Mouse (Mus musculus) spleen, adult 2 months (tissue): ENCODE measurements around the gene Spry1.

Experiments
- CTCF ChIP-seq: fragments of 200-500 bp; IDR thresholded peaks from 2 replicates; pipeline ENCODE4 v1.5.1; 2011; ENCODE audit warnings: mild to moderate bottlenecking, inconsistent platforms; ENCODE audit not compliant: insufficient read depth, insufficient read length, insufficient replicate concordance; ENCODE audit errors: extremely low read depth
- POLR2A ChIP-seq: fragments of 200-500 bp; IDR thresholded peaks from 2 replicates; pipeline ENCODE4 v1.6.1; 2011; ENCODE audit warnings: low read depth, low read length, inconsistent platforms

DNA sequence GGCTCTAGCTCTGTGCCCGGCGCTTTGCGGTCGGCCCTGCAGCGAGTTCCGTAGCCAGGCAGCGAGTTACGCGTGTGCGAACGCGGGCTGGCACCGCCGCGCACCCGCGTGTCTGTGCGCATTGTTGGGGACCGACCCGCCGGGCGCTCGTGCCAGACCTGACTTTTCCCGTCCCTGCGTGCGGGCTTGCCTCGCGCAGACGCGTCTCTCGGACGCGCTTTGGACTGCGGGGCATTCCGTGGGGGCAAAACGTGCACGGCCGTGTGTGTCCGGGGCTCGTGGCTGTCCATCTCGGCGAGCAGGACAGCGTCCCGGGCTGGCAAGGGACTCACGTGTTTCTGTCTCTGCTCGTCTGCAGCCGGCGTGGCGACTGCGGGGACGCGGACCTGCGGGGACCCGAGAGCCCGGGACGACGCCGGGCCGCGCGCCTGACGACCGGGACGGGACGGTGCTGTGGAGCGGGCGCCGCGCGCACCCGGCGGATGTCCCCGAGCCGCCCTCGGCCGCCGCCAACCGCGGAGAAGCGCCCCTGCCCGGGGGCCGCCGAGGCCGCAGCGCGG, 495 bp downstream of the Spry1 start:
- TF ChIP-seq CTCF, result no peak
- TF ChIP-seq POLR2A, result no peak
